Mouse (Mus musculus): Measurements from ENCODE around the gene Pou6f2. TPM values are rescaled to one million over a fixed set of nuclear protein-coding genes. Genes with fewer than 3 reads are reported as not detected.

The Pou6f2 gene
- polyA plus RNA-seq, 1 experiment from 2014 or later, result 7.8 TPM

DNA sequence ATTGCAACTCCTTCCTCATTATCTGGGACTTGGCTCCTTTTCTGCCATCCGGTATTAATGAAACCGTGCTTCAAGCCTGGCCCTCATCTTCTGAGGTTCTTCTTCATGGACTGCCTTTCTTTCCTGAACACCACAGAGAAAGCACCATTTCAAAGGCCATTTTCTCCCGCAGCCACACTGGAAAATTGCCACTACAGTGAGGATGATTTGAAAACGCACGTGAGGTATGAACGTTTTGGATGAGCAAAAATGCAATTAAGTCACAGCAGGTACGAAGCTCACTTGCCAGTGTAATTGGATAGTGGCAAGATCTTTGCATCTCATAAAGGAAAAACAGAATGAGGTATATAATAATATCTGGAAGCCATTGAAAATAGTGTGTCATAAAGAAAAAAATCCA is 110.0 kb downstream of the Pou6f2 start:
- Histone ChIP-seq H3K4me1 (replicated peaks; ENCODE audit: control insufficient read depth, insufficient read depth, low read length) (no peaks in the 10 kb centered on the region), H3K9me3 (ENCODE audit: control insufficient read depth, low read length) (no peaks in the 10 kb centered on the region), H3K4me2 (replicated peaks; ENCODE audit: low read depth, low read length) (no peak overlapping the region), H3K4me3 (ENCODE audit: low read depth, low read length) (no peak overlapping the region), H3K9ac (ENCODE audit: low read depth, low read length) (no peak overlapping the region), H3K36me3 (ENCODE audit: control insufficient read depth, insufficient read depth, low read length) (no peaks in the 10 kb centered on the region), H3K27ac (ENCODE audit: low read depth, low read length) (0 out of 2 replicates have a peak overlapping the region, but pooled peaks have one; percentile 10), H3K27me3 (ENCODE audit: control insufficient read depth, insufficient read depth, low read length) (no peaks in the 10 kb centered on the region)
- 77% methylated on average over 7 of the region's 7 CpGs for WGBS
- ATAC-seq (ENCODE audit: low FRiP score) (no peak), DNase-seq (ENCODE audit: low spot score) (no peak)

- Histone ChIP-seq H3K27me3 (ENCODE audit: control insufficient read depth, insufficient read depth, low read length) (no peaks in the 10 kb centered on the region), H3K27ac (ENCODE audit: low read depth, low read length) (peak overlapping the region; percentile 31; the same call in 1 of the 2 replicates), H3K9ac (ENCODE audit: low read depth, low read length) (no peak overlapping the region), H3K36me3 (ENCODE audit: control insufficient read depth, insufficient read depth, low read length) (no peaks in the 10 kb centered on the region), H3K4me1 (replicated peaks; ENCODE audit: control insufficient read depth, insufficient read depth, low read length) (peaks cover 2% of the 10 kb centered on the region; the same call in 1 of the 2 replicates), H3K4me2 (replicated peaks; ENCODE audit: low read depth, low read length) (no peak overlapping the region), H3K9me3 (ENCODE audit: control insufficient read depth, low read length) (no peaks in the 10 kb centered on the region), H3K4me3 (ENCODE audit: low read depth, low read length) (no peak overlapping the region)
- DNase-seq (ENCODE audit: low spot score) (peak; percentile 66), ATAC-seq (ENCODE audit: low FRiP score) (peak; percentile 86)
- 30% methylated on average over 5 of the region's 5 CpGs for WGBS
These were observed 115.0 kb downstream of the Pou6f2 start for GRCm38 (mm10) chr13:18282361-18282982.

DNA sequence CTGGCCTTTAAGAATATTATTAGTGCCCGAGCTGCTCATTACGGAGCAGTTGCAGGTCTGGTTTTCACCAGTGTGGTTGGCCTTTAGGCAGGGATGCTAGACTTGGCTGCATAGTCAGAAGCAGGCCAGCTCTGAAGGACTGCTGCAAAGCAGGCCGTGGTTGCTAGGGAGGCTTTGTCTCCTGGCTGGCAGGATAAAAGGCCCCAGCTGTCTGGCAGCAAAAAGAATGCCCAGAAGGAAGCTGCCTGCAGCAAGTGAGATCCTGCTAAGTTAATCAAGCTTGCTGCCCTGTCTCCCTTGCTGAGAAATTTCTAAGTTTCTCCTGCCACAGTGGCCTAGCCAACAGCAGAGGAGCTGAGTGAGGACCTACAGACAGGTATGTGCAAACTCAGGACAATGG is 116.4 kb downstream of the Pou6f2 start:
- Histone ChIP-seq H3K4me1 (replicated peaks; ENCODE audit: control insufficient read depth, insufficient read depth, low read length) (peaks cover 2% of the 10 kb centered on the region; the same call in 1 of the 2 replicates), H3K27ac (ENCODE audit: low read depth, low read length) (peak overlapping the region; percentile 68), H3K36me3 (ENCODE audit: control insufficient read depth, insufficient read depth, low read length) (no peaks in the 10 kb centered on the region), H3K4me2 (replicated peaks; ENCODE audit: low read depth, low read length) (no peak overlapping the region), H3K27me3 (ENCODE audit: control insufficient read depth, insufficient read depth, low read length) (no peaks in the 10 kb centered on the region), H3K9ac (ENCODE audit: low read depth, low read length) (no peak overlapping the region), H3K9me3 (ENCODE audit: control insufficient read depth, low read length) (no peaks in the 10 kb centered on the region), H3K4me3 (ENCODE audit: low read depth, low read length) (no peak overlapping the region)
- DNase-seq (ENCODE audit: low spot score) (peak; percentile 77), ATAC-seq (ENCODE audit: low FRiP score) (peak; percentile 89)
- WGBS, result 16% methylated on average over 3 of the region's 3 CpGs

DNA sequence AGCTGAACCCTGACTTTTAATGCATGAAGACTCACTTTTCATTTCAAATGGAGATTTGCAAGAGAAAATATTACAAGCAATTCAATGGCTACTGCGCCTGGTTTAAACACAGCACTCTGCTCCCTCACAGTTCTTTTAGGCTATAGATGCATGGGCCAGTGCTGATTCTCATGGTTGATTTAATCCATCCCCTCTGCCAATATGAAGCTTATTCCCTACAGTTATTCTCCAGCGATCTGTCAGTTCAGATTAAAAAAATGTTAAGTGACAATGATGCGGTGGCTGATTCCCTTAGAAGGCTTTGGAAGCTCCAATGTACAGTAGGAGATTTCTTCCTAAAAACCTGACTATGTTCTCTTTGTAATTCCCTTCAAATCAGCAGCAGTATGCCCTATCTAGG is 144.4 kb downstream of the Pou6f2 start:
- no peak overlapping the region for H3K9ac ChIP-seq (ENCODE audit: low read depth, low read length)
- H3K4me2 ChIP-seq (replicated peaks; ENCODE audit: low read depth, low read length), result no peak overlapping the region
- no peaks in the 10 kb centered on the region for H3K4me1 ChIP-seq (replicated peaks; ENCODE audit: control insufficient read depth, insufficient read depth, low read length)
- ATAC-seq (ENCODE audit: low FRiP score) (no peak), DNase-seq (ENCODE audit: low spot score) (no peak)
- H3K36me3 ChIP-seq (ENCODE audit: control insufficient read depth, insufficient read depth, low read length), result no peaks in the 10 kb centered on the region
- H3K27ac ChIP-seq (ENCODE audit: low read depth, low read length), result no peak overlapping the region
- WGBS, result 92% methylated on average over 3 of the region's 3 CpGs
- H3K4me3 ChIP-seq (ENCODE audit: low read depth, low read length), result no peak overlapping the region
- no peaks in the 10 kb centered on the region for H3K9me3 ChIP-seq (ENCODE audit: control insufficient read depth, low read length)
- no peaks in the 10 kb centered on the region for H3K27me3 ChIP-seq (ENCODE audit: control insufficient read depth, insufficient read depth, low read length)

- Histone ChIP-seq H3K4me2 (replicated peaks; ENCODE audit: low read depth, low read length) (peak overlapping the region; percentile 32), H3K27me3 (ENCODE audit: control insufficient read depth, insufficient read depth, low read length) (no peaks in the 10 kb centered on the region), H3K9ac (ENCODE audit: low read depth, low read length) (no peak overlapping the region), H3K4me3 (ENCODE audit: low read depth, low read length) (no peak overlapping the region), H3K9me3 (ENCODE audit: control insufficient read depth, low read length) (no peaks in the 10 kb centered on the region), H3K27ac (ENCODE audit: low read depth, low read length) (no peak overlapping the region), H3K4me1 (replicated peaks; ENCODE audit: control insufficient read depth, insufficient read depth, low read length) (no peaks in the 10 kb centered on the region), H3K36me3 (ENCODE audit: control insufficient read depth, insufficient read depth, low read length) (no peaks in the 10 kb centered on the region)
- ATAC-seq (ENCODE audit: low FRiP score), result peak; percentile 94
- peak; percentile 71 for DNase-seq (ENCODE audit: low spot score)
- 4% methylated on average over 22 of the region's 22 CpGs for WGBS
These were observed 178.8 kb downstream of the Pou6f2 start for GRCm38 (mm10) chr13:18218566-18219234.

- WGBS, result 94% methylated on average over 14 of the region's 14 CpGs
- H3K27me3 ChIP-seq (ENCODE audit: control insufficient read depth, insufficient read depth, low read length), result no peaks in the 10 kb centered on the region
- ATAC-seq (ENCODE audit: low FRiP score) (no peak), DNase-seq (ENCODE audit: low spot score) (no peak)
- no peak overlapping the region for H3K4me3 ChIP-seq (ENCODE audit: low read depth, low read length)
- no peak overlapping the region for H3K4me2 ChIP-seq (replicated peaks; ENCODE audit: low read depth, low read length)
- H3K27ac ChIP-seq (ENCODE audit: low read depth, low read length), result no peak overlapping the region
- H3K36me3 ChIP-seq (ENCODE audit: control insufficient read depth, insufficient read depth, low read length), result no peaks in the 10 kb centered on the region
- no peaks in the 10 kb centered on the region for H3K9me3 ChIP-seq (ENCODE audit: control insufficient read depth, low read length)
- H3K4me1 ChIP-seq (replicated peaks; ENCODE audit: control insufficient read depth, insufficient read depth, low read length), result no peaks in the 10 kb centered on the region
- H3K9ac ChIP-seq (ENCODE audit: low read depth, low read length), result no peak overlapping the region
These were observed 186.2 kb downstream of the Pou6f2 start for GRCm38 (mm10) chr13:18211242-18211641.

GRCm38 (mm10) chr13:18204476-18205250 is 192.8 kb downstream of the Pou6f2 start:
- WGBS, result 40% methylated on average over 8 of the region's 8 CpGs
- Histone ChIP-seq H3K4me2 (replicated peaks; ENCODE audit: low read depth, low read length) (no peak overlapping the region; the same call in 1 of the 2 replicates), H3K27me3 (ENCODE audit: control insufficient read depth, insufficient read depth, low read length) (no peaks in the 10 kb centered on the region), H3K36me3 (ENCODE audit: control insufficient read depth, insufficient read depth, low read length) (no peaks in the 10 kb centered on the region), H3K27ac (ENCODE audit: low read depth, low read length) (peak overlapping the region; percentile 27; the same call in 1 of the 2 replicates), H3K4me1 (replicated peaks; ENCODE audit: control insufficient read depth, insufficient read depth, low read length) (no peaks in the 10 kb centered on the region; the same call in 1 of the 2 replicates), H3K4me3 (ENCODE audit: low read depth, low read length) (no peak overlapping the region), H3K9me3 (ENCODE audit: control insufficient read depth, low read length) (no peaks in the 10 kb centered on the region), H3K9ac (ENCODE audit: low read depth, low read length) (no peak overlapping the region)
- ATAC-seq (ENCODE audit: low FRiP score) (peak; percentile 73), DNase-seq (ENCODE audit: low spot score) (peak; percentile 61)

- 54% methylated on average over 3 of the region's 3 CpGs for WGBS
- Histone ChIP-seq H3K4me1 (replicated peaks; ENCODE audit: control insufficient read depth, insufficient read depth, low read length) (no peaks in the 10 kb centered on the region), H3K36me3 (ENCODE audit: control insufficient read depth, insufficient read depth, low read length) (no peaks in the 10 kb centered on the region), H3K27ac (ENCODE audit: low read depth, low read length) (no peak overlapping the region), H3K4me3 (ENCODE audit: low read depth, low read length) (no peak overlapping the region), H3K4me2 (replicated peaks; ENCODE audit: low read depth, low read length) (no peak overlapping the region), H3K9ac (ENCODE audit: low read depth, low read length) (no peak overlapping the region), H3K27me3 (ENCODE audit: control insufficient read depth, insufficient read depth, low read length) (no peaks in the 10 kb centered on the region), H3K9me3 (ENCODE audit: control insufficient read depth, low read length) (no peaks in the 10 kb centered on the region)
- DNase-seq (ENCODE audit: low spot score) (peak; percentile 52), ATAC-seq (ENCODE audit: low FRiP score) (no peak)
These were observed 223.5 kb downstream of the Pou6f2 start for GRCm38 (mm10) chr13:18174003-18174402.
